Mouse (Mus musculus) olfactory bulb, adult 2 months (tissue): ENCODE data around the gene Ap3b1.

ENCODE experiments used
- CTCF ChIP-seq: fragments of 200-500 bp; IDR thresholded peaks from 2 replicates; pipeline ENCODE4 v1.5.1; 2012; ENCODE audit warnings: low read depth, mild to moderate bottlenecking, low read length, moderate library complexity; ENCODE audit not compliant: insufficient read depth
- POLR2A ChIP-seq: fragments of 200-500 bp; IDR thresholded peaks from 2 replicates; pipeline ENCODE4 v1.6.1; 2012; ENCODE audit warnings: mild to moderate bottlenecking, low read depth, low read length, moderate library complexity; ENCODE audit not compliant: insufficient read depth

GRCm38 (mm10) chr13:94441199-94441598 is 82.4 kb downstream of the Ap3b1 start:
- no peak for TF ChIP-seq POLR2A
- no peak for TF ChIP-seq CTCF
